Mouse (Mus musculus) forebrain, embryonic 11.5 days (tissue): ENCODE results near the gene Lmo4. TPM values are rescaled to one million over a fixed set of nuclear protein-coding genes. Genes with fewer than 3 reads are reported as not detected.

ENCODE experiments used
- ATAC-seq: fragments of 200-750 bp; cut with Nextera tagmentation; replicated peaks from 2 replicates; pipeline ENCODE4 v1.8.0; 2017; ENCODE audit warnings: moderate TSS enrichment; ENCODE audit not compliant: low FRiP score
- DNase-seq: peaks from one replicate; pipeline ENCODE4 v3.0.0-alpha.2; 2017; ENCODE audit warnings: low spot score
- H3K27ac ChIP-seq: fragments of 300-500 bp; sonication (generic); 2 replicates; pipeline ENCODE4 v1.5.1; 2014; ENCODE audit warnings: low read depth, low read length
- H3K27me3 ChIP-seq: fragments of 300-500 bp; sonication (generic); 2 replicates; pipeline ENCODE4 v1.6.1; 2014; ENCODE audit warnings: mild to moderate bottlenecking, low read length, mixed read lengths; ENCODE audit not compliant: control insufficient read depth, insufficient read depth
- H3K36me3 ChIP-seq: fragments of 300-500 bp; sonication (generic); 2 replicates; pipeline ENCODE4 v1.6.1; 2014; ENCODE audit warnings: mild to moderate bottlenecking, low read length, moderate library complexity, mixed read lengths; ENCODE audit not compliant: control insufficient read depth, insufficient read depth
- H3K4me1 ChIP-seq: fragments of 300-500 bp; sonication (generic); replicated peaks from 2 replicates; pipeline ENCODE4 v1.6.1; 2014; ENCODE audit warnings: low read length, mixed read lengths; ENCODE audit not compliant: control insufficient read depth, insufficient read depth
- H3K4me2 ChIP-seq: fragments of 300-500 bp; sonication (generic); 2 replicates; pipeline ENCODE4 v1.6.1; 2014; ENCODE audit warnings: low read depth, mild to moderate bottlenecking, low read length, moderate library complexity, mixed read lengths; ENCODE audit not compliant: severe bottlenecking
- H3K4me3 ChIP-seq: fragments of 300-500 bp; sonication (generic); 2 replicates; pipeline ENCODE4 v1.5.1; 2014; ENCODE audit warnings: low read depth, low read length
- H3K9ac ChIP-seq: fragments of 300-500 bp; sonication (generic); 2 replicates; pipeline ENCODE4 v1.6.1; 2014; ENCODE audit warnings: low read length
- H3K9me3 ChIP-seq: fragments of 300-500 bp; sonication (generic); 2 replicates; pipeline ENCODE4 v1.6.1; 2016; ENCODE audit warnings: low read length, mixed read lengths; ENCODE audit not compliant: control insufficient read depth
- WGBS: fragments of 180-500 bp; shearing (Covaris S2); extraction: QIAGEN DNeasy Blood & Tissue Kit; methylation state at CpG from one replicate; pipeline ENCODE4 v1.1.7; 2014; 5-methylcytosine and 5-hydroxymethylcytosine counted together
- polyA plus RNA-seq: library from polyadenylated mRNA; unstranded; fragments of >200 nt; fragmentation: Nextera tagmentation; extraction: Ambion mirVana; gene quantifications from 2 replicates; pipeline ENCODE4 v1.2.1, GENCODE M21; 2014

The Lmo4 gene
- polyA plus RNA-seq, 1 experiment from 2014 or later = 50.4 TPM

DNA sequence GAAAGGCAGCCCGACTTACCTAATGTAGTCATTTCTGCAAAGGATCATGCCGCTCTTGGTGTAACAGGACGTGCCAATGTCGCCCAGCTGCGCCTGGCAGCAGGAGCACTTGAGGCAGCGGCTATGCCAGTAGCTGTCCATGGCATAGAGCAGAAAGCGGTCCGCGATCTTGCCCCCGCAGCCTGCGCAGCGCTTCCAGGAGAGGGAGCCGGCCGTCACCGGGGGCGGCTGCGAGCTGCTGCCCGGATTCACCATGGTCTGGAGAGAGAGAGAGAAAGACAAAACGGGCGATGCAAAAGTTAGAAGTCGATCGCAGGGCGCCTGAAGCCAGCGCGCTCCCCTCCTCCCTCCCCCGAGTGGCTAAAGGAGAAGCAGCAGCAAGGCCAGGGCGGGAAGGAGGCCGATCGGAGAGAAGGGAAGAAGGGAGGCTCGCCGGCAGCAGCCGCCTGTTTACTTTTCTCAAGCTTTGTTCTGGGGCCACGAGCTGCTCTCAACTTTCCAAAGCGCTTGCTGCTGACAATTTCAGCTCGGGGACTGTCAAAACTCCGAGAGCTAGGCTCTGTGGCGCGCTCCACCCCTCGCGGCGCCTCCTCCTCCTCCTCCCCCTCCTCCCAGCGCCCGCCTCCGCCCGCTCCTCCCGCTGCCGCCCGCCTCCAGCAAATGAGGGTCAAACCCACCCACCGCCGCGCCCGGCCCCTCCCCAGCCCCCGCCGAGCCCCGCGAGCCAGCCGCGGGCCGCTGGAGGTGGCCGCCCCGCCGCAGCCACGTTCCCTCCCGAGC is 3.0 kb downstream of the Lmo4 start:
- Histone ChIP-seq H3K36me3 (no peaks in the 10 kb centered on the region), H3K4me2 (peak overlapping the region; percentile 92), H3K9ac (peak overlapping the region; percentile 62), H3K4me3 (peak overlapping the region; percentile 79), H3K9me3 (no peaks in the 10 kb centered on the region), H3K27me3 (no peaks in the 10 kb centered on the region), H3K27ac (peak overlapping the region; percentile 81), H3K4me1 (peaks cover 29% of the 10 kb centered on the region)
- DNase-seq (peak; percentile 94), ATAC-seq (peak; percentile 18)
- WGBS = under 1% methylated on average over 59 of the region's 64 CpGs

DNA sequence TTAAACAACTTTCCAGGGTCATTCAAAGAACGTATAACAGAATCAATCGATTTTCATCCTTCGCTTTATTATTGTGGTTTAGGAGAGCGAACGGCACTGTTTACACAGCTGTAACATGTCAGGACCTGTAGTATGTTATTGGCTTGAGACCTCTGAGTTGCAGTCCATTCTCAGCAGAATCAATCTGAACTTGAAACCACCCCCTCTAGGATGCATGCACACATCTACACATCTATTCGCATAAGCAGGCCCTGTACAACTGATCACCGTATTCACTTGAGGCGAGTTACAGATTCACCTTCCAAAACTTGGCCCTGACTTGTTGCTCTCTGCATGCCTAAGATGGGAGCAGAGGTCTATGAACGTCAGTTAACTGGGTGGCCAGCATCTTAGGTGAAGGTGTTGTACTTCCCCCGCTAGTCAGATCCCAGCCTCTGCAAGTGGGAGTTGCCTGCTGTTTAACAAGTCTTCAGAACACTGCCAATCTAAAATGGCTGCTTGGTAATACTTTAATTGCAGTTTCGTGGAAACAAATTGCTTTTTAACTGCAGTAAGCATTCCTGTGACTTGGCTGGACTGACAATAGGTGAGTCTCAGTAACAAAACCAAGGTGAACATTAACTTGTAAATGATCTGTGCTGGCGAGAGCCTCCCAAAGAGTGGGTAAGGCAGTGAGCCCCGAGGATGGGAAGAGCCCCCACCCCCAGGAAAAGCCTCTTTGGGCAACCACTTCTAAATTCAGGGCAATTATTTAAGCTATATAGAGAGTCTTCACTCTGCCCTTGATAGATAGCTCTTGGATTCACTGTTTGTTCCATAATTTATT is 19.5 kb downstream of the Lmo4 start:
- DNase-seq (no peak), ATAC-seq (no peak)
- WGBS = 76% methylated on average over 13 of the region's 13 CpGs
- Histone ChIP-seq H3K4me1 (no peaks in the 10 kb centered on the region), H3K4me3 (no peak overlapping the region), H3K27ac (no peak overlapping the region), H3K36me3 (peaks cover 5% of the 10 kb centered on the region; the same call in 1 of the 2 replicates), H3K9ac (no peak overlapping the region), H3K4me2 (no peak overlapping the region), H3K9me3 (no peaks in the 10 kb centered on the region), H3K27me3 (peaks cover 4% of the 10 kb centered on the region)

DNA sequence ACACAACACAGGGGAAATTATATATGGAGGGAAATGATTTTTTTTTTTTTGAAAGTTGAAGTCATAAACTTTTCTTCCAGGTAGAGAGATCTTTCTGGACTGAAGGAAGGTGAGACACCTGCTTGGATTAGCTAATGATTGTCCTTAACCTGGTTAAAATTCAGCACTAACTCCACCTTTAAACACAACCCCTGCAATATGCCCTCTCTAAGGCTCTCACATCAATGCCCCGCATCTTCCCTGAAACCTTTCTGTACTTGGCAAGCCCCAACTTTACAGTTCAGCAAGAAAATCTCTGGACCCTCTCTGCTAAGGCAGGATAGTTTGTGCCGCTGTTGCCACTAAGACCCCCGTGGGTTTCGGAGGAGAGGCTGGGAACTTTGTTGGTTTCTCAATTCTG is 20.1 kb downstream of the Lmo4 start:
- Histone ChIP-seq H3K4me2 (no peak overlapping the region), H3K4me1 (no peaks in the 10 kb centered on the region), H3K27me3 (peaks cover 5% of the 10 kb centered on the region), H3K9me3 (no peaks in the 10 kb centered on the region), H3K4me3 (no peak overlapping the region), H3K9ac (no peak overlapping the region), H3K36me3 (peaks cover 3% of the 10 kb centered on the region; the same call in 1 of the 2 replicates), H3K27ac (no peak overlapping the region)
- WGBS = 88% methylated on average over 4 of the region's 4 CpGs
- DNase-seq = no peak
- ATAC-seq = no peak

DNA sequence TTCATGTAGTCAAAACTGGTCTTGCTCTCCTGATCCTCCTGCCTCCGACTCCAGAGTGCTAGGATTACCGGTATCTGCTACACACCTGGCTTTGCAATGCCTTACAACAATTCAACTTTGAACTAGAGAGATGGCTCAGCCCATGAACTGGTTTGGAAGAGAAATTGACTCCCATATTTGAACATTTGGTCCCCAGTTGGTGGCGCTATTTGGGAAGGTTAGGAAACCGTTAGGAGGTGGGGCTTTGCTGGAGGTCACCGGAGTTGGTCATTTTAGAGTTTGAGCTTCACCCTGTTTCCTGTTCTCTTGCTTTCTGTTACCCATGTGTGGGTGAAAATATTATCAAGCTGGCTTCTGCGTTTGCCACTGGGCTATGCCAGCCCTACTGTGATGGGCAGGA is 22.8 kb downstream of the Lmo4 start:
- 77% methylated on average over 6 of the region's 6 CpGs for WGBS
- H3K27ac ChIP-seq = no peak overlapping the region
- no peaks in the 10 kb centered on the region for H3K9me3 ChIP-seq
- H3K4me3 ChIP-seq = no peak overlapping the region
- H3K9ac ChIP-seq = no peak overlapping the region
- H3K36me3 ChIP-seq = no peaks in the 10 kb centered on the region
- peaks cover 17% of the 10 kb centered on the region for H3K27me3 ChIP-seq
- DNase-seq (no peak), ATAC-seq (no peak)
- H3K4me2 ChIP-seq = no peak overlapping the region
- H3K4me1 ChIP-seq = no peaks in the 10 kb centered on the region

DNA sequence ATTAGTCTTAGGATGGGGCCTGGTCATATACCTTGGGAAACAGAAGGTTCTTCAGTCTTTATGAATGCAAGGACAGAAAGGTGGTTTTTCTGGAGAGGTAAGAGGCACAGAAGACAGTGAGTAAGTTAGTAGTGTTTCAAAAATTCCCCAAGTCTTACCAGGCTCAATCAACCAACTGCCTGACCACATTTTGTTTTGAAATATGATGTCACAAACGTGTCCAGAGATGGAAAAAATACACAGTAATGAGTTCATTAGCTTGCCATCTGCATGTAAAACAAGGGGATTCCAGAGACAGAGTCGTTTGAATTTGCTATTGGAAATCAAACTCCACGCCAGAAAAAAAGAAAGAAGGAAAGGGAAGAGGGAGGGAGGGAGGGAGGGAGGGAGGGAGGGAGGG is 26.1 kb downstream of the Lmo4 start:
- Histone ChIP-seq H3K4me3 (no peak overlapping the region), H3K4me2 (no peak overlapping the region), H3K27ac (no peak overlapping the region), H3K9ac (no peak overlapping the region), H3K27me3 (peaks cover 23% of the 10 kb centered on the region), H3K9me3 (no peaks in the 10 kb centered on the region), H3K4me1 (0 out of 2 replicates have a peak, but pooled peaks cover 1% of the 10 kb centered on the region), H3K36me3 (no peaks in the 10 kb centered on the region)
- ATAC-seq (no peak), DNase-seq (no peak)
- 55% methylated on average over 2 of the region's 3 CpGs for WGBS

DNA sequence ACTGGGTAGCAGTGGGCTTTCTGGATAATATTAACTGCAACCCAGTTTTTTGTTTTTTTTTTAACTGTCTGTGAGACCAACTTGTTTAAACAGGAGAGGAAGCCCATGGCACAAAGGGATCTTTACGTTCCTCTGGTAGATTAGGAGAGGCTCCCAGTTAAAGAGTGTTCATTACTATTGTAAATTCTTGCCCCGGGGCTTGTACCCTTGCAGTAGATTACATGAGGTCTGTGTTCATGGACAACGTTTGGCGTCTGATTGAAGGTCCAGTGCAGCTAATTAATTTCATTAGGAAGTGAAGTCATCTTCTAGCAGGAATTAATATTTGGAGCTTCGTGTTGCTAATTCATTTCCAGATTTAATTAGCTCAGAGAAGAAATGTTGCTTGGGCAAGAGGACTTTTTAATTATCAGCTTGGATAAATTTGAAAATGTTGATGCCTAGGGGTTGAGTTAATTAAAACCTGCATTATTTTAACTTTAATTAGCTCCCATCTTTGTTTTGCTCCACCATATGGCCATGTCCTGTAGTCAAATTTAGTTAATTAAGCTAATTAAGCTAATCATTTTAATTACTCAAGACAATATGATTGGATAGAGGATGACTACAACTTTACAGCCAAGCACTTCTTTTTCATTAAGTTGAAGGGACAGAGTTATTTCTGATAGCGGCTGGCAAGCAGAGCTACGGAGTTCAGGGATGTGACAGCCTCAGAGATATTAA is 31.0 kb downstream of the Lmo4 start:
- Histone ChIP-seq H3K4me3 (no peak overlapping the region), H3K27me3 (peaks cover 30% of the 10 kb centered on the region; the same call in 1 of the 2 replicates), H3K4me1 (0 out of 2 replicates have a peak, but pooled peaks cover 1% of the 10 kb centered on the region), H3K4me2 (no peak overlapping the region), H3K27ac (no peak overlapping the region), H3K36me3 (no peaks in the 10 kb centered on the region), H3K9ac (no peak overlapping the region), H3K9me3 (no peaks in the 10 kb centered on the region)
- ATAC-seq (peak; percentile 70), DNase-seq (no peak)
- WGBS = 49% methylated on average over 7 of the region's 7 CpGs

DNA sequence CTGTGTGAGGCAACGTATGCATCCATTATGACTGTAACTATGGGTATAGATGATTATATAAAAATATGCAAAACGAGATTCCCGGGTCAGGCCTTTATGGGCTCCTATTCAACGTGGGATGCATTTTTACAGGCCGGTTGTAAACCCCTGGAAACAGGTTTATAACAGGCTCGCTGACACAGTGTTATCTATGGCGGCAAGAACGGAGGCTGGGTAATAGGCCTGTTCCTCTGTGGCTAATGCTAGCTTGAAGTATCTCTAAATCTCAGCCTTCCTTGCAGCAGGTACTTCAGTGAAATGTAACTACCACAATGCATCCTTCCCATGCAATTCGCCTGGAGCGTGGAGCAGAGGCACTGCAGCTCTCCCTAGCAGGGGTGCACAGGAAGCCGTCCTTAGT is 31.9 kb downstream of the Lmo4 start:
- peaks cover 30% of the 10 kb centered on the region; the same call in 1 of the 2 replicates for H3K27me3 ChIP-seq
- no peaks in the 10 kb centered on the region for H3K9me3 ChIP-seq
- DNase-seq (no peak), ATAC-seq (no peak)
- H3K4me2 ChIP-seq = no peak overlapping the region
- H3K4me3 ChIP-seq = no peak overlapping the region
- 0 out of 2 replicates have a peak, but pooled peaks cover 1% of the 10 kb centered on the region for H3K4me1 ChIP-seq
- 87% methylated on average over 11 of the region's 11 CpGs for WGBS
- no peak overlapping the region for H3K27ac ChIP-seq
- no peaks in the 10 kb centered on the region for H3K36me3 ChIP-seq
- no peak overlapping the region for H3K9ac ChIP-seq

DNA sequence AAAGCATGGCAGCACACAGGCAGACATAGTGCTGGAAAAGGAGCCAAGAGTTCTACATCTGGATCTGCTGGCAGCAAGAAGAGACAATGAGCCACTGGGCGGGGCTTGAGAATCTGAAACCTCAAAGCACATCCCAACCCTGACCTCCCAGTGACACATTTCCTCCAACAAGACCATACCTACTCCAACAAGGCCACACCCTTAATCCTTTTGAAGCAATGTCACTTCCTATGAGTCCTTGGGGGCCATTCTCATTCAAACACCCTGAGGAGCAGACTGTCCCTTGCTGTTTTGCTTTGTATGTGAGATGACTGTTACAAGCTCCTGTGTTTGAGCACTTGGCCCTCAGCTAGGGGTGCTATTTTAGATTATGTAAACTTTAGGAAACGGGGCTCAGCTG is 33.3 kb downstream of the Lmo4 start:
- WGBS = 89% methylated on average over 2 of the region's 2 CpGs
- Histone ChIP-seq H3K4me3 (no peak overlapping the region), H3K4me2 (no peak overlapping the region), H3K36me3 (no peaks in the 10 kb centered on the region), H3K27ac (no peak overlapping the region), H3K9ac (no peak overlapping the region), H3K27me3 (peaks cover 24% of the 10 kb centered on the region; the same call in 1 of the 2 replicates), H3K4me1 (0 out of 2 replicates have a peak, but pooled peaks cover 1% of the 10 kb centered on the region), H3K9me3 (no peaks in the 10 kb centered on the region)
- ATAC-seq (no peak), DNase-seq (no peak)
